Mouse (Mus musculus) cerebellum, postnatal 10 days (tissue): ENCODE measurements around the gene 2610507B11Rik.

Source experiments
- DNase-seq, 2 experiments: peaks; one replicate each; pipeline ENCODE4 v3.0.0; 2021; ENCODE audit warnings: mixed read lengths in 2 of 2

The 2610507B11Rik gene

DNA sequence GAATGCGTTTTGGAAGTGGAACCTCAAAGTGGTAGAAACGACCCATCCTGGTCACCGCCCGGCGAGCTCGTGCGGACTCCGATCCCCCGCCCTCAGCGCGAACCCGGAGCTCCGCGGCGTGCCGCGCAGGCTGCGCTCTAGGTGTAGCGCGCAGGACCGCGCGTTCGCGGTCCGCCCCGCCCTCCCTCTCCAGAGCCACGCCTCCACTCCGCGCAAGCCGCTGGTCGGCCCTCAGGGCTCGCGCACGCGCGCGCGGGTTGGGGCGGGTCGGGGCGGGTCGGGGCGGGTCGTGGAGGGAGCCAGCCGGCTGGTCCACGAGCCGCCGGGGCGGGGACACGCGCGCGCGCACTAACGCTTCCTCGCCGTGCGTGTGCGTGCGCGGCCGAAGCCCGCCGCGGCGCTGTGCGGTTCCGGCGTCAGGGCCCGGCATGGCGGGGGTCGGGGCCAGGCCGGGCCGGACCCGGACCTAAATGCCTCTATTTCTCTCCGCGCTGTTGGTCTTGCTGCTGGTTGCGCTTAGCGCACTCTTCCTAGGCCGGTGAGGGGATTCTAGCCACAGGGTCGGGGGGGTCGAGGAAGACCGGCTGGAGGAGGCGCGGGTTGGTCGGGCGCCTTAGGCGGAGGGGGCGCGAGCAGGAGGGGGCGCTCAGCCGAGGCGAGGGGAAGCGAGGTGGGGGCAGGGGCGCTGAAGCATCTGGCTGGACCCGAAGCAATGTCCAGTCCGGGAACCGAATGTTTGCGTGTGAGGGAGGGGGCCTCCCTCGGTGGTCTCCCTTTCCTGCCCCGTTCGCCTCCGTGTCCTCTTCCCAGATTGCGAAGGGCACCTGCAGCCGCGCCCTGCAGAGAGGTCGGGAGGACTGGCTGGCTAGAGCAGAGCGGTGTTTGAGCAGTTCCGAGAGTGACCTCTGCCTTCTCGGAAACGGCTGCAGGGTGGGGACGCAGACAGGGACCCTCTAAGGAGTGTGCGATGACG lies at the start of gene 2610507B11Rik:
2610507B11Rik (plus strand) TSS at position 373 of the 973 bp plus-strand sequence.
- DNase-seq, result peak; percentile 97 to 98

DNA sequence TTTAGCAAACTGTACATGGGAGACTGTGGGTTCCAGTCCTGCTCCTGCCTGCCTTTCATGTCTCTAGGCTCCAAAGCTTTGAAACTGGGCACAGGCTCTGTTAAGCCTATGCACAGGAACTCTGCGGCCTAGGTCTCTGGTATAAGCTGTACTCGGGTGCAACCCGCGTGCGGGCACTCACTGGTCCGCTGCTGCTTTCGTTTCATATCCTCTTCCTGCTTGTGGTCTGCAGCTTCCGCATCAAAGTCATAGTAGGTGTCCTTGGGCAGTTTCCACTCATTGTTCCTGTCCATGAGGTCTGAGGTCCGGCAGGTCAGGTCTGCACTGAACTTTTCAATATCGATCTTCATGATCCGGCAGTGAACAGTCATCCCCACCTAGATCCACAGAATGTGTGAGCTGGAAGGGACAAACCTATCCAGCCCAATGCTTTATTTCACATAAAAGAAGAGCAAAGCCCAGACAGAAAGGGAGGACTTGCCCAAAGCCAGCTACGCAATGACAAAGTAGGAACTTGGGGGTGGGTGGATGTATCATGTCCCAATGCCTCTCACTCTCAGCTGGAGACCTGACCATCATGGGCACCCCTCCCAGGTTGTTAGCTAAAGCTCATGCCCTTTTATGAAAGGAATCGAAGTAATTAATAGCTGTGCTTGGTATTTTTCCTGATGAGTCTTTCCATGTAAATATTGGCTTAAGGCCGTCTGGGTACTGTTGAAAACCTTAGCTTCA lies 48.3 kb upstream of the 2610507B11Rik start:
- no peak for DNase-seq

GRCm38 (mm10) chr11:78215709-78216317 lies 45.7 kb upstream of the 2610507B11Rik start:
- peak in 1 of 2 experiments; percentile 27 for DNase-seq

- DNase-seq, result no peak
Measured at GRCm38 (mm10) chr11:78223586-78223985, 38.0 kb upstream of the 2610507B11Rik start.

GRCm38 (mm10) chr11:78231518-78231917 lies 30.0 kb upstream of the 2610507B11Rik start:
- no peak for DNase-seq

- no peak for DNase-seq
Measured at GRCm38 (mm10) chr11:78240193-78240857, 21.2 kb upstream of the 2610507B11Rik start.

DNA sequence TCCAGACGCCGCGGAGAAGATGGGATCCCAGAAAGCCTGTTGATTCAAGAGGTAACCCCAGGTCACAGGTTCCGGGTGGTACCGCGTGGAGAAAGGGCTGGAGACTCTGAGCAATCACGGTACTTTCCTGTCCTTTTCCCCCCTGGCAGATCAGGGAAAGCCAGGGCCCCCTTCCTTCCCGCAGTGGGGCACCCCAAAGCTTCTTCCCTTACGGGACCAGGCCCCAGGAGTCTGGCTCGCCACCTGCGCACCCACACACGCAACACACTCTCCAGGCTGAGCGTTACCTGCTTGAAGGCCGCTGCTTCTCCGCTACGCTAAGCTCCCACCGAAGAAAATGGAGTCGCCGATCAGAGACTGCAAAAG lies 16.3 kb upstream of the 2610507B11Rik start:
- DNase-seq, result no peak

DNA sequence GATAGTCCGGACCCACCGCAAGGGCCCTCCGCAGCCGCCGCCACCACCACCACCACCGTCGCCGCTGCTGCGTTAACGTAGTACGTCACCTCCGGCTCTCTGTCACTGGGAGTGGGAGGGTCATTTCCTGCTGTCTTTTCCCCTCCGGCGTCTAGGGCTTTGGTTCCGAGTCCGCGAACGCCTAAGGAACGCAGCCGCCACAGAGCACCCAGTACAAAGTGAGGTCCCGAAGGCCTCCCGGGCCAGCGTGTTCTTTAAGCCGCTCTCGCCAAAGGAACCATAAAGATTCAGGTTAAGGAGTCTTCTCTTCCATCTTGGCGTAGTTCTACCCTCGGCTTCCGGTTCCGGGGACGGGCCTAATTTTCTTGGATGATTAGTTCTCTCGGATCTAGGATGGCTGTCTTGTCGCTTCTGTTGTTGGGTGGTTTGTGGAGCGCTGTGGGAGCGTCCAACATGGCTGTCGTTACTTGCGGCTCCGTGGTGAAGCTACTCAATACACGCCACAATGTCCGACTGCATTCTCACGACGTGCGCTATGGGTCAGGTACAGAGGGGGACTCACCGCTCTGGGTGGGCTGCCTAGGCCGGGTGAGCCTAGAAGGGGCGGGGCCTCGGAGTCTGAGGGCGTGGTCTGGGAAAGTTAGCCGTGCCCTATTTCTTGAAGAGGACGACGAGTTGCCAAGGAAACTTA lies 15.8 kb upstream of the 2610507B11Rik start, which contains the start of the genes Sdf2 and Supt6:
Sdf2 (plus strand) TSS at position 120 of the 691 bp plus-strand sequence.
Supt6 (minus strand) TSS at position 361 of the 691 bp plus-strand sequence.
- DNase-seq, result peak; percentile 90 to 91

- no peak for DNase-seq
Measured at GRCm38 (mm10) chr11:78246318-78247011, 15.1 kb upstream of the 2610507B11Rik start.

GRCm38 (mm10) chr11:78247012-78247348 lies 14.6 kb upstream of the 2610507B11Rik start:
- no peak for DNase-seq

DNA sequence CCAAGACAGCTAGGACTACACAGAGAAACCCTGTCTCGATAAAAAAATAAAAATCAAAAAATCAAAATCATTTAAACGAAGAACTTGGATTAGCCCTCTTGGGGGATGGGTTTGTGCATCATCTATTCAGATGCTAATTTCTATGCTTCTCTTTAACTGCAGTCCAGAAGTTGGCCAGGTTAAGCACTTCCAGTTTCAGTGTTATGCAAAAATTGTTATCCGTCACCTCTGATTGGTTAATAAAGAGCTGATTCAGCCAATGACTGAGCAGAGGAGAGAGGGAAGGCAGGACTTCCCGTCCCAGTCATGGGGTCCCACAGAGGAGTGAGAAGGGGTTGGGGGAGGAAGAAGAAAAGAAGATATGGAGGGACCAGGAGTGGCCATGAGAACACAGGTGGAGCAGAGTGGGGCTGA lies 13.8 kb upstream of the 2610507B11Rik start:
- no peak for DNase-seq

DNA sequence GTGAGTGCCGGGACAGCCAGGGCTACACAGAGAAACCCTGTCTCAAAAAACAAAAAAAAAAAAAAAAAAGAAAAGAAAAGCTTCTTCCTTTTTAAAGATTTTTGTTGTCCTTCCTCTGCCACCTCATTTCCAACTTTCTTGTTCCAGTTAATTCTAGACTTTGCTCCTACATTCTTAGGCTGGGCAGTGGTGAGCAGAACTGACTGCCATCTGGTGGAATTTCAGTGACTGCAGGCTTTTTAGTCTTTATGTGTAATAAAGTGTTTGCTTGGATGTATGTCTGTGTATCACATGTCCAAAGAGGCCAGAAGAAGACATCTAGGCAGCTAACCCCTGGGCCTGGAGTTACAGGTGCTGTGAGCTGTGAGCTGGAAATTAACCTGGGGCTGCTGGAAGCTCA lies 4.9 kb upstream of the 2610507B11Rik start:
- DNase-seq, result no peak

DNA sequence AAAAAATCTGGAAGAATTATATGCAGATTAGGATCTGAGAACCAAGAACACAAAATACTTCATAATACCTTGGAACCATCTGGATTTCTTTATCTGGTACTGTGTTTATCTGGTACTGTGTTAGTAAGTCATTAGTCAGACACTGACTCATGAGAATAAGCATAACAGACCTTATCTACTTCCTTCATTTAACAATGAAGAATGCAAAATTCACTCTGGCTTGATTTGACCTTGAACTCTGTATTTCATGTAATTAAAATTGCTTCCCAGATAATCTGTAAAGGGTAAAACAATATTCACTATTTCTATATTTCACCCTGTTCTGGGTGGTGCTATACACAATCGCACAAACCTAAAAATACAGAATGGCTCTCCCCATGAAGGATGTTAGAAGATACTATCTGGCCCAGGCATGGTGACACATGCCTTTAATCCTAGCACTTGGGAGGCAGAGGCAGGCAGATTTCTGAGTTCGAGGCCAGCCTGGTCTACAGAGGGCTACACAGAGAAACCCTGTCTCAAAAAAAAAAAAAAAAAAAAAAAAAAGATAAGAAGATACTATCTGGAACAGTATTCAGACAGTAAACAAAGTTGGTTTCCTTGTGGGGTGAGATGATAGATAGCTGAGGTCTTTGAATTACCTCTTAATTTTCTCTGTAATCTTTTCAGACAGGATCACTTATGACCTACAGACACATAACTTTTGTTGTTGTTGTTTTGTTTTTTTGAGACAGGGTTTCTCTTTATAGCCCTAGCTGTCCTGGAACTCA lies 878 bp upstream of the 2610507B11Rik start:
- no peak for DNase-seq

DNA sequence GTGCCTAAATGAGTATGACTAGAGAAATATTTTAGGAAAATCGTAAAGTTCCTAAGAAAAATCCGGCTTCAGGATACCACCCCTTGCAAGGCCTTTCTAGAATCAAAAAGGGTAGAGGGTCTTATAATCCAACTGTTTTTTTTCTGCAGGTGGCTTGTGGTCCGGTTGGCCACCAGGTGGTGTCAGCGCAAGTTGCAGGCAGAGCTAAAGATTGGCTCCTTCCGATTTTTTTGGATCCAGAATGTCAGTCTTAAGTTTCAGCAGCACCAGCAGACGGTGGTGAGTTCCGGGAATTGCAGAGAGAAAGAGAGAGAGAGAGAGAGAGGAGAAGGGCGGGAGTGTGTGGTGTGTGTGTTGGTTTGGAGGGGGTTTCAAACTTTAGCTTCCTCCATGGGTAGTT lies 998 bp downstream of the 2610507B11Rik start:
- peak; percentile 78 to 79 for DNase-seq

- no peak for DNase-seq
Measured at GRCm38 (mm10) chr11:78265571-78265970, 4.0 kb downstream of the 2610507B11Rik start.

DNA sequence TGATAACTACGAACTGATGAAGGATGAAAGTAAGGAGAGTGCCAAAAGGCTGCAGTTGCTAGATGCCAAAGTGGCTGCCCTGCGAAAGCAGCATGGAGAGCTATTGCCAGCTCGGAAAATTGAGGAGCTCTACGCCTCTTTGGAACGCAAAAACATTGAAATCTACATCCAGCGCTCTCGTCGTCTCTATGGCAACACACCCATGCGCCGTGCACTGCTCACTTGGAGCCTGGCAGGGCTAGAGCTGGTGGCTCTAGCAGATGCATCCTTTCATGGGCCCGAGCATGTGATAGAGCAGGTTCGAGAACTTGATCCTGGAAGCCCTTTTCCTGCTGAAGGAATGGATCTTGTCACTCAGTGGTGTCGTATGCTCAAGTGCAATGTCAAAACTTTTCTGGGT lies 10.4 kb downstream of the 2610507B11Rik start:
- no peak for DNase-seq

- DNase-seq, result no peak
Measured at GRCm38 (mm10) chr11:78275596-78275995, 14.0 kb downstream of the 2610507B11Rik start.

DNA sequence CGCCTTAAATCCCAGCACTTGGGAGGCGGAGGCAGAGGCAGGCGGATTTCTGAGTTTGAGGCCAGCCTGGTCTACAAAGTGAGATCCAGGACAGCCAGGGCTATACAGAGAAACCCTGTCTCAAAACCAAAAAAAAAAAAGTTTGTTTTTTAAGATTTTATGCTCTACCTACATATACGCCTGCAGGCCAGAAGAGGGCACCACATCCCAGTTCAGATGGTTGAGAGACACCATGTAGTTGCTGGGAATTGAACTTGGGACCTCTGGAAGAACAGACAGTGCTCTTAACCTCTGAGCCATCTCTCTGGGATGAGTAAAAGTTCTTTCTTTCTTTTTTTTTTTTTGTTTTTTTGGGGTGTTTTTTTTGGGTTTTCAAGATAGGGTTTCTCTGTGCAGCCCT lies 14.6 kb downstream of the 2610507B11Rik start:
- DNase-seq, result peak in 1 of 2 experiments; percentile 27

DNA sequence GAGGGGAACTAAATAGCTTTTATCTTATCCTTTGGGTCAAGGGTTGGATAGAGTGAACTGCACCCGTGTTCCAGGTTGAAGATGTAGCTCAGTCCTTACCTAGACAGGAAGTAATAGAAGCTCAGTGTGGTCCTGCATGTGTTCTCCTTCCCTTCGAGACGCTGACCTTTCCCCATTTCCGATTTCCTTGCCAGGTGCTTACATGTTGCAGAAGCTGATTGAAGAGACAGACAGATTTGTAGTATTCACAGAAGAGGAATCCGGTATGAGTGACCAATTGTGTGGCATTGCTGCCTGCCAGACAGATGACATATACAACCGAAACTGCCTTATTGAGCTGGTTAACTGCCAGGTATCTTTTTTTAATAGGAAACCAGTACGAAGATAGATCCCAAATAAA lies 17.3 kb downstream of the 2610507B11Rik start:
- DNase-seq, result no peak

- no peak for DNase-seq
Measured at GRCm38 (mm10) chr11:78279586-78279985, 18.0 kb downstream of the 2610507B11Rik start.
